Mouse (Mus musculus): ENCODE measurements around the gene Ctxn1. TPM values are rescaled to one million over a fixed set of nuclear protein-coding genes. Genes with fewer than 3 reads are reported as not detected.

Gene Ctxn1
- polyA plus RNA-seq, 1 experiment from 2014 or later = 83.6 TPM

DNA sequence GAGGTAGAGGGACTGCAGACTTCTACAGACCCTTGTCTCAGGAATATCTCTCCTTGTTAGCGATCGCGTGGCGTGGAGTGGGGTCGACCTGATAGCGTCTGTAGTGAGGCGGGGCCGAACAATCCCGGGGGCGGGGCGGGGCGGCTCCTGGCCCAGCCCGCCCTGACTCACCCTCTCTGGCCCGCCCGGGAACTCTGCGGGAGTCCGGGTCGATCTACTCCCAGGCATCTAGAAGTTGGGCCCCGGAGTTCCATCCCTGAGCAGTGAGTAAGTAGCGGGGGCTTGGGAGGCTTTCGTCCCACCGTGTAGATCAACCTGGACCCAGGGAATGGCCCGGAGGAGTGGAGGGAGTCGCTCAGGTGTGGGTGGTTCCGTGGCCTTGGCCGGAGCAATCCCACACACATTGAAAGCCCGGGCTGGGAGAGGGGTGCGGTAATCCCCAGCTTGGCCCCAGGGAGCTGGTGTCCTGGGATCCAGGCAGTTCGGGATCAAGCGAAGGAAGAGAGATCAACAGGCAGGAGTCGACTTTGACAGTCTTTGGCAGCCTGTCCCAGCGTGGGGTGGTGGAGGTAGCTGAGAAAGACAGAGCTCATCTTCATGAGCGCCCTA, 32.2 kb downstream of the Ctxn1 start, which contains the start of gene Lrrc8e:
TSS of gene Lrrc8e (plus strand) at position 89 of the 609 bp plus-strand sequence.
- Histone ChIP-seq H3K27ac (no peak within 1 kb of the TSS), H3K4me1 (peaks cover 8% of the 10 kb centered on the region; the same call in 1 of the 2 replicates), H3K36me3 (no peaks in the 10 kb centered on the region), H3K4me2 (peak within 1 kb of the TSS; percentile 55), H3K9ac (peak within 1 kb of the TSS; percentile 13; the same call in 1 of the 2 replicates), H3K27me3 (replicated peaks) (no peaks in the 10 kb centered on the region; the same call in none of the 2 replicates), H3K4me3 (replicated peaks) (peak within 1 kb of the TSS; percentile 32), H3K9me3 (no peaks in the 10 kb centered on the region)
- ATAC-seq (ENCODE audit: insufficient read depth, low FRiP score, low read depth) = peak; percentile 72
- 5% methylated on average over 33 of the region's 33 CpGs for WGBS

DNA sequence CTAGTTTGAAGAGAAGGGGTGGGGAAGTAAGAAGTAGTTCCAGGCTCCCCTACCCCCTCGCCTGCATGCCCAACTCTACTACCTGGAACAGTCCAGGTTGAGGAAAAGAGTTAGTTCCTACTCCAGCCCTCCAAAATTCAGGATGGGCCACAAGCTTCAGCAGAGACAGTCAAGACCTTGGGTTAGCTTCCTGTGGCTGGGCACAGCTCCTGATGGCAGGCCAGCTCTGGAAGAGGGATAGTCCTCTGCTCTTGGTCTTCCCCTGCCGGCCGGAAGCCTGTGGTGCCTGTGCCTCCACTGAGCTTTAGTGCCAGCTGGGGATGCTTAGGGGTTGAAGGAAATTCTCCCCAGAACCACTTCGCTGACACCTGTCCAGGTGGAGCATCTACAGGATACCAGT, 32.8 kb downstream of the Ctxn1 start:
- H3K27ac ChIP-seq = no peak overlapping the region
- no peaks in the 10 kb centered on the region; the same call in none of the 2 replicates for H3K27me3 ChIP-seq (replicated peaks)
- H3K9me3 ChIP-seq = no peaks in the 10 kb centered on the region
- peak; percentile 29; the same call in 1 of the 2 replicates for ATAC-seq (ENCODE audit: insufficient read depth, low FRiP score, low read depth)
- WGBS = 32% methylated on average over 4 of the region's 4 CpGs
- H3K36me3 ChIP-seq = no peaks in the 10 kb centered on the region
- peaks cover 8% of the 10 kb centered on the region; the same call in 1 of the 2 replicates for H3K4me1 ChIP-seq
- peak overlapping the region; percentile 55 for H3K4me2 ChIP-seq
- peak overlapping the region; percentile 32 for H3K4me3 ChIP-seq (replicated peaks)
- H3K9ac ChIP-seq = 0 out of 2 replicates have a peak overlapping the region, but pooled peaks have one; percentile 13

DNA sequence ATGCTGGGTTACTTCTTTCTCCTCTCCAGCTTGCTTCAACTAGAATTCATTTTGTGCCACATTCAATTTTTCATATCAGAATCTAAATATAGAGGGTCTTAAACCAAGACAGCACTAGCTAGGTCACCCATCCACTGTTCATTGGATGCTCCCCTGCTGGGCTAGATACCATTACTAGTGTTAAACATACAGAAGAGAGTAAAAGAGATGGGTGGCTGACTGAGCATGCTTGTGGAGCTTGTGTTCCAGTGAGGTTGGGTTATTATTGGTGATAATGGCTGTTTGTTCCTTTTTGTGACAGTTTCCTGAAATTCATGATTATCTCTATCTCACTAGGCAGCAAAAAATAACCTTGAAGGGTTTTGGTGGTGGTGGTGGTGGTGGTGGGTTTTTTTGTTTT, 37.0 kb downstream of the Ctxn1 start:
- peaks cover 5% of the 10 kb centered on the region for H3K27me3 ChIP-seq (replicated peaks)
- no peaks in the 10 kb centered on the region for H3K9me3 ChIP-seq
- peaks cover 6% of the 10 kb centered on the region; the same call in 1 of the 2 replicates for H3K4me1 ChIP-seq
- H3K9ac ChIP-seq = no peak overlapping the region
- no peaks in the 10 kb centered on the region for H3K36me3 ChIP-seq
- no peak overlapping the region for H3K4me3 ChIP-seq (replicated peaks)
- no peak overlapping the region for H3K27ac ChIP-seq
- H3K4me2 ChIP-seq = no peak overlapping the region
- no peak for ATAC-seq (ENCODE audit: insufficient read depth, low FRiP score, low read depth)

DNA sequence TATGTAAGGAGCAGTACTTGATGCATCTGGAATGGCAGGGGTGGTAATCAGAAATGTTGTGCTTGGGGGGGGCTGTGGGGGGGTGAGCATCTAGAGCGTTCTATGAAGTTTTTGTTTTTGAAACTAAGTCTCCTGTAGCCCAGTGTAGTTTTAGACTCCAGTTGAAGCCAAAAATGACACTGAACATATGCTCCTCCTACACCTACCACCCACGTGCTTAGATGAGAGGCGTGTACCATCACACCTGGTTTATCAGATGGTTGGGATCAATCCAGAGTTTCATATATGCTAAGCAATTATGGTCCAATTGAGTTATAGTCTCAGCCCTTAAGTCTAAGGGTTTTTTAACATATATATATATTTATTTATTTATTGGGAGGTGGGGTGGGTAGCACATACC, 39.5 kb downstream of the Ctxn1 start:
- H3K27me3 ChIP-seq (replicated peaks) = peaks cover 22% of the 10 kb centered on the region
- no peaks in the 10 kb centered on the region for H3K9me3 ChIP-seq
- no peaks in the 10 kb centered on the region for H3K36me3 ChIP-seq
- no peak overlapping the region for H3K27ac ChIP-seq
- ATAC-seq (ENCODE audit: insufficient read depth, low FRiP score, low read depth) = no peak
- 90% methylated on average over 3 of the region's 3 CpGs for WGBS
- H3K9ac ChIP-seq = no peak overlapping the region
- H3K4me1 ChIP-seq = peaks cover 12% of the 10 kb centered on the region
- H3K4me2 ChIP-seq = no peak overlapping the region
- no peak overlapping the region for H3K4me3 ChIP-seq (replicated peaks)

DNA sequence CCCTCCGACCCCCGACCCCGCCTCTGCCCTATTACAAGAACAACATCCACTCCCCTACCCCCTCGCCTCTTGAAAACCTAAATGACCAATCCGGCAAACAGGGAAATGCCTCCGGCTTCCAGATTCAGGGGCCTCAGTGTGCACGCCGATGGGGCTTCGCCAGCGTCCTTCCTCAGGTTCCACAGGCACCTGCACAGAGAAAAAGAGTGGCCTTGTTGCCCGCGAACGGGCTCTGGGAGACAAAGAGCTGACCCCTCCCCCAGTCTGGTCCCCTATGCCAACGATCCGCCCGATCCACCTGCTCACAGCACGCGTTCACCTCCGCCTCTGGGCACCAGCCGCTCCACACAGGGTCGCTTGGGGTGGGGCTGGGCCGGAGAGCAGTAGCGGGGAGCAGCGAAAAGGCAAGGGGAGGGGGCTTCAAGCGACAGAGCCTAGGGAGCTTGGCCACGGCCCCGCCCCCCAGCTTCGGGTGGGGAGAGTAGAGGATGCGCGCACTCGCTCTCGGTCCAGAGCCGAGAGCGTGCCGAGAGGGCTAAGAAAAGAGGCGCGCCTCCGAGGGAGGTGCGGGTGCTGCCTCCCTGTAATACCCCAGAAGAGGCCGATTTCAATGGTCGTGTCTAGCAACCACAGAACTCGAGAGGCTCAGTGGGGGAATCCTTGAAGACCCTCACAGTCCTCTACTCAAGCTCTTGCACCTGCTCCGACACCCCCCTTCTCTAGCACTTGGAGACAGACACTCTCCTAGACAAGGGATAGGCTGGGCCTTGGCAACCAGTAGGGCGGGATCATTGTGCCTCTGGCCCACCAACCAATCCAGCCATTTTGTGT, 42.1 kb downstream of the Ctxn1 start, which contains the start of gene Prr36:
TSS of gene Prr36 (minus strand) at position 669 of the 831 bp plus-strand sequence.
- WGBS = 1% methylated on average over 44 of the region's 44 CpGs
- no peak within 1 kb of the TSS for H3K27ac ChIP-seq
- peak within 1 kb of the TSS; percentile 93 for H3K4me2 ChIP-seq
- peaks cover 22% of the 10 kb centered on the region for H3K27me3 ChIP-seq (replicated peaks)
- peak within 1 kb of the TSS; percentile 22; the same call in 1 of the 2 replicates for H3K9ac ChIP-seq
- ATAC-seq (ENCODE audit: insufficient read depth, low FRiP score, low read depth) = 0 out of 2 replicates have a peak, but pooled peaks have one; percentile 17
- peak within 1 kb of the TSS; percentile 53 for H3K4me3 ChIP-seq (replicated peaks)
- no peaks in the 10 kb centered on the region for H3K9me3 ChIP-seq
- H3K4me1 ChIP-seq = peaks cover 30% of the 10 kb centered on the region
- H3K36me3 ChIP-seq = no peaks in the 10 kb centered on the region

DNA sequence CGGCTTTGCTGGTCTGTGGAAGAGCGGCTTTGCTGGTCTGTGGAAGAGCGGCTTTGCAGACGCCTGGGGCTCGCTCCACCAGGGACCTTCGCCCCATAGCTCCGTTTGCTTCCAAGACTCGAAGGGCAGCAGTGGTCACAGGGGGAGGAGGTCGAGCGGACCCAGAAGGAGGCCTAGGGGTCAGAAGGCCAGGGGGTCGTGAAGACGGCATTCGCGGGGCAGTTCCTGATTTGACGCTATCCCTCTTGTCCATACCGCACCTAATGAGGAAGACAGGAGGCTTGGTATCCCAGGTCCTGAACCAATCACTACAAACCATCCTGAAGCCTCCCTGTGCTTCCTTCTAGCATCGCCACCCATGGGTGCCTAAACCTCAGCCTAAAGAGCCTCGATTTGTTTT, 42.8 kb downstream of the Ctxn1 start:
- no peak for ATAC-seq (ENCODE audit: insufficient read depth, low FRiP score, low read depth)
- Histone ChIP-seq H3K4me3 (replicated peaks) (peak overlapping the region; percentile 53), H3K27me3 (replicated peaks) (peaks cover 22% of the 10 kb centered on the region), H3K9me3 (no peaks in the 10 kb centered on the region), H3K9ac (no peak overlapping the region), H3K4me1 (peaks cover 30% of the 10 kb centered on the region), H3K36me3 (no peaks in the 10 kb centered on the region), H3K27ac (no peak overlapping the region), H3K4me2 (peak overlapping the region; percentile 93)
- WGBS = 8% methylated on average over 18 of the region's 18 CpGs

DNA sequence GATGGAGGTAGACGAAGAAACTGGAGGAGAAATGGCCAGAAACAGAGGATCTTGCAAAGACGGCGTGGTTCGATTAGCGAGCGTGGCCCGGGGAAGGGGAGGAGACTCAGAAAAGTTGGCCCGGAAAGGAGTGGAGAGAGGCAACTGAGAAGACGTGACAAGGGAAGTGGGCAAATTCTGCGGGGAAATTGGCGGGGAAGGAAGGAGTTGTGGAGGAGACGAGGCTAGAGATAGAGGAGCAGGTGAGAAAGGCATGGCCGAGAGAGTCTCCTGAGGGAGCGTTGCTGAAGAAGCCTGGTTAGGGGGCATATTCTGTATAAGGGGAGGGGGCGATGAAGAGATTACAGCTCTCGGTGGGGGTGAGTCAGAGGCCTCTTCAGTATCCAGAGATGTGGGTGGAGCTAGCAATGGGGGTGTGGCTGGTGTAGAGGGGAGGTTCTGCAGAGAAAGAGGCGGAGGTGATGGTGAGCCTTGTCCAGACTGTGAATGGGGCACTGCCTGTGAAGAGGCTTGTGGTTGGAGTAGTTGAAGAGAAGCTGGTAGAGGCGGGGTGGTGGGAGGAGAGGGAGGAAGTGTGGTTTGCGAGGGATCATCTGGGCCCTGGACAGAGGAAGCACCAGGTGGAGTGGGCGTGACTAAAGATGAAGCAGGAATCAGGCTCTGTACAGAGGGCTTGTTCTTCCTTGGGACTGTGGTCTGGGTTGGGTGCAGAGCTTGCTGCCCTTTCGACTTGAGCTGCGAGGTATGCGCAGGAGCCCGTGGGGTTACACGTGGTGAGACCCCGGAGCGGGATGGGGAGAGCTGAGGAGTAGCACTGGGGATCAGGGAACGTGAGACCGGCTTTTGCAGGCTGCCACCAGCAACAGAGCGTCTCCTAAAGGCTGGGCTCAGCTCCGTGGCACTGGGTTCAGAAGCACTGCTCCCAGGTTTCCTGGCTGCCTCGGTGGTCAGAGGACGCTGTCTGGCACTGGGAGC, 44.8 kb downstream of the Ctxn1 start:
- WGBS = 11% methylated on average over 33 of the region's 33 CpGs
- peak; percentile 74 for ATAC-seq (ENCODE audit: insufficient read depth, low FRiP score, low read depth)

DNA sequence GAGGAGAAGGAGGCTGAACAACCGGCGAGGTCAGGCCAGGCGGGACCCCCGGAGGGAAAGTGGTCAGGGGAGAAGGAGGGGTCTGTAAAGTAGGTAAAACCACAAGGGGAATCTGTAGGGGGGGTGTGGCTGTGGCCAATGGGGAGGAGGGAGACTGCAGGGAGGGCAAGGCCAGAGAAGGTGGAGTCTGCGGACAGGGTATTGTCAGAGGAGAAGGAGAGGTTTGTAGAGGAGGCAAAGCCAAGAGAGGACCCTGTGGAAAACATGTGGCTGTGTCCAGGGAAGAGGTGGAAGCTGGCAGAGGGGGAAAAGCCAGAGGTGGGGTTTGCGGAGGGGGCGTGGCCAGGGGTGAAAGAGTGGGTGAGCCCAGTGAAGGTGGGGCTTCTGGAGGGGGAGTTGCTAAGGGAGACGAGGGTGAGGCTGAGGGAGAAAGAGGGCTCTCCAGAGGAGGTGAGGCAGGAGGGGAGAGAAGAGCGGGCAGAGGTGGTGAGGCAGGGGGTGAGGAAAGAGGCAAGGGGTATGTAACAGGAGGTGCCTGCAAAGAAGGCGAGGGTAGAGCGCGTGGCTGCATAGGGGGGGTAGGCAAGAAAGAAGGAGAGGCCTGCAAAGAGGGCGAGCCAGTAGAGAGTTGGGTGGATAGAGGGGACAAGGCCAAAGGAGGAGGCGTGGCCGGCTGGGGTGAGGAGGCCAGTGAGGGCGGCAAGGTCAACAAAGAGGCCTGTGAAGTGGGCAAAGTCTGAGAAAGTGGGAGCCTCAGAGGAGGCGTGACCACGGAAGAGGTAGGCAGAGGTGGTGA, 45.7 kb downstream of the Ctxn1 start:
- peak; percentile 68 for ATAC-seq (ENCODE audit: insufficient read depth, low FRiP score, low read depth)
- H3K27me3 ChIP-seq (replicated peaks) = peaks cover 22% of the 10 kb centered on the region
- H3K9me3 ChIP-seq = no peaks in the 10 kb centered on the region
- 3% methylated on average over 18 of the region's 18 CpGs for WGBS
- no peaks in the 10 kb centered on the region for H3K36me3 ChIP-seq
- peak overlapping the region; percentile 95 for H3K4me2 ChIP-seq
- H3K4me3 ChIP-seq (replicated peaks) = peak overlapping the region; percentile 48
- H3K4me1 ChIP-seq = peaks cover 30% of the 10 kb centered on the region
- H3K9ac ChIP-seq = no peak overlapping the region
- H3K27ac ChIP-seq = peak overlapping the region; percentile 68

More for the DNA sequence above, 44.8 kb downstream of the Ctxn1 start:
- Histone ChIP-seq H3K4me1 (peaks cover 30% of the 10 kb centered on the region), H3K4me2 (peak overlapping the region; percentile 95), H3K27me3 (replicated peaks) (peaks cover 22% of the 10 kb centered on the region), H3K36me3 (no peaks in the 10 kb centered on the region), H3K9me3 (no peaks in the 10 kb centered on the region), H3K9ac (no peak overlapping the region), H3K27ac (peak overlapping the region; percentile 68), H3K4me3 (replicated peaks) (peak overlapping the region; percentile 48)

DNA sequence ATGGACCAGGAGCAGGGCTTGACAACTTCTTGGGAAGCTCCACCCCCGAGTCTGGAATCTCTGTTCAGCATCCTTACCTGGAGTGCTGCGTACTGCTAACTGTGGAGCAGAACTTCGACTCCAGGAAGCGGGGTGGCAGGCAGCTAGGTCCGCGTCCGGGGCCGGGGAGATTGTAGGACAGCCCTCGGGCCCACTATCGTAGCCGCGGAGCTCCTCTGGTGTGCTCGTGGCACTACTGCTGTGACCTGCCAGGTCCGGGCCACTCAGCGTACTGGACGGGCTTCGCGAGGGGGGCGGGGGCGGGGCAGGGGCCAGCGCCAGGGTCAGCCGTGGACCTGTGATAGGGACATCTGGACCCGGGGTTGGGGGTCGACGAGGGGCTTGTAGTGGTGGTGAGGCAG, 46.3 kb downstream of the Ctxn1 start:
- H3K4me1 ChIP-seq = peaks cover 30% of the 10 kb centered on the region
- peak overlapping the region; percentile 95 for H3K4me2 ChIP-seq
- H3K27ac ChIP-seq = peak overlapping the region; percentile 68; the same call in 1 of the 2 replicates
- H3K4me3 ChIP-seq (replicated peaks) = peak overlapping the region; percentile 48
- H3K9ac ChIP-seq = no peak overlapping the region
- under 1% methylated on average over 25 of the region's 25 CpGs for WGBS
- no peaks in the 10 kb centered on the region for H3K9me3 ChIP-seq
- H3K36me3 ChIP-seq = no peaks in the 10 kb centered on the region
- peaks cover 22% of the 10 kb centered on the region for H3K27me3 ChIP-seq (replicated peaks)
- ATAC-seq (ENCODE audit: insufficient read depth, low FRiP score, low read depth) = peak; percentile 19; the same call in 1 of the 2 replicates

DNA sequence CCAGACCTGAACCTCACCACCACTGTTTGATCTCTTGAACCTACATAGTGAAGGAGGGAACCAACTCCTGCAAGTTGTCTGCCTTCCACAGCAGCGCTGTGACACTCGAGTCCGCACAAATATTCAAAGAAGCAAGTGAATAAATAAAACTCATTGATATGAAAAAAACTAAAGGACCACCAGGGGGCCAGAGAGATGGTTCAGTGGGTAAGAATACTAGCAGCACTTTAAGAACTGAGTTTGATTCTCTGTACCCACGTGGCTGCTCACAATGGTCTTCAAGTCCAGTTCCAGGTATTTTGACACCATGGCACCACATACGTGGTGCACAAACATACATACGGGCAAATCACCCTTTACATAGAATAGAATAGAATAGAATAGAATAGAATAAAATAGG, 48.0 kb downstream of the Ctxn1 start:
- no peaks in the 10 kb centered on the region for H3K9me3 ChIP-seq
- H3K4me3 ChIP-seq (replicated peaks) = no peak overlapping the region
- no peaks in the 10 kb centered on the region for H3K36me3 ChIP-seq
- H3K27me3 ChIP-seq (replicated peaks) = peaks cover 9% of the 10 kb centered on the region; the same call in 1 of the 2 replicates
- peaks cover 40% of the 10 kb centered on the region for H3K4me1 ChIP-seq
- no peak overlapping the region for H3K9ac ChIP-seq
- ATAC-seq (ENCODE audit: insufficient read depth, low FRiP score, low read depth) = no peak
- no peak overlapping the region for H3K4me2 ChIP-seq
- no peak overlapping the region for H3K27ac ChIP-seq
- WGBS = 78% methylated on average over 6 of the region's 6 CpGs
